Mouse (Mus musculus) hindbrain, postnatal 0 days (tissue): ENCODE results near the gene Heg1. TPM values are rescaled to one million over a fixed set of nuclear protein-coding genes. Genes with fewer than 3 reads are reported as not detected.

Experiments used
- ATAC-seq: fragments of 200-750 bp; cut with Nextera tagmentation; 2 replicates; pipeline ENCODE4 v1.8.0; 2017; ENCODE audit warnings: mild to moderate bottlenecking, moderate TSS enrichment, moderate library complexity
- DNase-seq: peaks from one replicate; pipeline ENCODE4 v3.0.0-alpha.2; 2015; ENCODE audit warnings: low spot score
- H3K27ac ChIP-seq: fragments of 300-500 bp; sonication (generic); 2 replicates; pipeline ENCODE4 v1.5.1; 2014; ENCODE audit warnings: mild to moderate bottlenecking
- H3K27me3 ChIP-seq: fragments of 300-500 bp; sonication (generic); 2 replicates; pipeline ENCODE4 v1.6.1; 2014; ENCODE audit warnings: low read length, mixed read lengths; ENCODE audit not compliant: insufficient read depth
- H3K36me3 ChIP-seq: fragments of 300-500 bp; sonication (generic); 2 replicates; pipeline ENCODE4 v1.6.1; 2014; ENCODE audit warnings: low read length, mixed read lengths; ENCODE audit not compliant: insufficient read depth
- H3K4me1 ChIP-seq: fragments of 300-500 bp; sonication (generic); 2 replicates; pipeline ENCODE4 v1.6.1; 2014; ENCODE audit warnings: antibody characterized with exemption, low read length, mixed read lengths; ENCODE audit not compliant: insufficient read depth
- H3K4me2 ChIP-seq: fragments of 300-500 bp; sonication (generic); 2 replicates; pipeline ENCODE4 v1.6.1; 2014; ENCODE audit warnings: low read depth, mild to moderate bottlenecking, low read length, moderate library complexity, mixed read lengths
- H3K4me3 ChIP-seq: fragments of 300-500 bp; sonication (generic); 2 replicates; pipeline ENCODE4 v1.5.1; 2014; ENCODE audit warnings: low read length
- H3K9ac ChIP-seq: fragments of 300-500 bp; sonication (generic); replicated peaks from 2 replicates; pipeline ENCODE4 v1.6.1; 2014; ENCODE audit warnings: mild to moderate bottlenecking, low read length, moderate library complexity, mixed read lengths
- H3K9me3 ChIP-seq: fragments of 300-500 bp; sonication (generic); 2 replicates; pipeline ENCODE4 v1.6.1; 2016; ENCODE audit warnings: low read length, mixed read lengths
- CTCF ChIP-seq: IDR thresholded peaks from 2 replicates; pipeline ENCODE4 v1.5.1; 2016; ENCODE audit warnings: antibody characterized with exemption, control low read depth, low read depth
- WGBS: fragments of 180-500 bp; shearing (Covaris S2); extraction: QIAGEN DNeasy Blood & Tissue Kit; methylation state at CpG from one replicate; pipeline ENCODE4 v1.1.7; 2014; 5-methylcytosine and 5-hydroxymethylcytosine counted together
- polyA plus RNA-seq: library from polyadenylated mRNA; unstranded; fragments of >200 nt; fragmentation: Nextera tagmentation; extraction: Ambion mirVana; gene quantifications from 2 replicates; pipeline ENCODE4 v1.2.1, GENCODE M21; 2015
- total RNA-seq: library from RNA; depleted of rRNA; stranded (reverse); fragments of >200 nt; gene quantifications from 2 replicates; pipeline ENCODE4 v1.2.3, GENCODE M21; 2014

Heg1 gene
- total and polyA plus RNA-seq, 2 experiments from 2014 or later = 8.1 to 30.4 TPM

DNA sequence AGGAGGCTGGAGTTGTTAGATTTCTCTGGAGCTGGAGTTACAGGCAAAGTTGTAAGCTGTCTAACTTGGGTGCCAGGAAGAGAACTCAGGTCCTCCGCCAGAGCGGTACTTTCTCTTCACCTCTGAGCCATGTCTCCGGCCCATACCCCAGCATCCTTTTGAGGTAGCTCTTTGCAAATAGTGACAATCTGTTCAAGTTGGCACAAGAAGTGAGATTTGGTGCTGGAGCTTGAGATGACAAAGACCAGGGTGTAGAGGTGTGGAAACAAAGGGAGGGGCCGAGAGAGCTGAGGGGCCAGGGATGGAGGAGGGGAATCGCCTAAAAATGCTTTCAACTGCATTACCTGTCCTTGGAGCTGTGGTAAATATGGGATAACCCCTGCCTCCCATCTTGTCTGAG, 24.6 kb upstream of the Heg1 start:
- Histone ChIP-seq H3K27ac (no peak overlapping the region), H3K27me3 (no peaks in the 10 kb centered on the region), H3K36me3 (no peaks in the 10 kb centered on the region), H3K4me2 (no peak overlapping the region), H3K9me3 (no peaks in the 10 kb centered on the region), H3K4me1 (no peaks in the 10 kb centered on the region), H3K9ac (no peak overlapping the region), H3K4me3 (no peak overlapping the region)
- 84% methylated on average over 5 of the region's 5 CpGs for WGBS
- no peak for DNase-seq
- no peak for TF ChIP-seq CTCF
- no peak for ATAC-seq

DNA sequence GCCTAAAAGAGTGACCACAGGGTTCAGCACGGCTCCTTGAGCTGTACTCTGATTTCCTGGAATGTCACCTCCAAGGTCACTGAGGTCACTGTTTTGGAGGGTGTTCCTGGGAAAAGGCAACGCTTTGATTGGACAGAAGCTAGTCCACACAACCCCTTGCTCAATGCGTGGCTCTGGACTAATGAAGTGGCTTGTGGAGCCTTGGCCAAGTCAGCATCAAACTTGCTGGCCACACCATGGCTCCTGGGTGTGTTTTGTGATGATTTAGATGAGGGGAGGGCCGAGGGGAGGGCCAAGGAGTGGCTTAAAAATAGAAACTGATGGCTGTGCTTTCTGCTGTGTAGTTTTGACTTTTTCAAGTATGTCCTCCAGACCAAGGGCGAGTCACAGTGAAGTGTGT, 24.0 kb upstream of the Heg1 start:
- Histone ChIP-seq H3K27ac (no peak overlapping the region), H3K4me2 (no peak overlapping the region), H3K4me3 (no peak overlapping the region), H3K27me3 (no peaks in the 10 kb centered on the region), H3K9me3 (no peaks in the 10 kb centered on the region), H3K36me3 (no peaks in the 10 kb centered on the region), H3K4me1 (no peaks in the 10 kb centered on the region), H3K9ac (no peak overlapping the region)
- TF ChIP-seq CTCF = no peak
- 79% methylated on average over 5 of the region's 5 CpGs for WGBS
- DNase-seq (no peak), ATAC-seq (no peak)

DNA sequence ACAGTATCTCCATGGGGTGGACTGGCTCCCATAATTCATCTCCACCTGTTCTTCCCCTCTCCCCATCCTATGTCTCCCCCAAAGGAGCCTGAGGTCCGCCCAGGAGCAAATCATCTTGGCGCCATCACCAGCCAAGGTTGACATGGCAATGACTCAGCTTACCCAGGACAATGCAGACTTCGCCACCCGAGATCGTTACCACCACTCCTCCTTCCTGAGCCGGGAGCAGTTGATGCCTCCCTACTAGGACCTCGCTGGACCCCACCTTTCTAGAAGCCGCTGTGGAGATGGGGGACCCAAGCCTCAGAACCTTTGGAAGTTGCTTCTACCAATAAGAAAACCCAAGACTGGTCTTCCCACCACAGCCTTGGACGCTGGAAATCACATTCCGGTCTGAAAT, 21.3 kb upstream of the Heg1 start:
- no peak overlapping the region for H3K4me3 ChIP-seq
- H3K27ac ChIP-seq = no peak overlapping the region
- no peak for TF ChIP-seq CTCF
- H3K4me2 ChIP-seq = no peak overlapping the region
- H3K36me3 ChIP-seq = no peaks in the 10 kb centered on the region
- H3K9ac ChIP-seq = no peak overlapping the region
- no peak for ATAC-seq
- H3K4me1 ChIP-seq = no peaks in the 10 kb centered on the region
- WGBS = 95% methylated on average over 10 of the region's 10 CpGs
- DNase-seq = no peak
- no peaks in the 10 kb centered on the region for H3K27me3 ChIP-seq
- no peaks in the 10 kb centered on the region for H3K9me3 ChIP-seq

DNA sequence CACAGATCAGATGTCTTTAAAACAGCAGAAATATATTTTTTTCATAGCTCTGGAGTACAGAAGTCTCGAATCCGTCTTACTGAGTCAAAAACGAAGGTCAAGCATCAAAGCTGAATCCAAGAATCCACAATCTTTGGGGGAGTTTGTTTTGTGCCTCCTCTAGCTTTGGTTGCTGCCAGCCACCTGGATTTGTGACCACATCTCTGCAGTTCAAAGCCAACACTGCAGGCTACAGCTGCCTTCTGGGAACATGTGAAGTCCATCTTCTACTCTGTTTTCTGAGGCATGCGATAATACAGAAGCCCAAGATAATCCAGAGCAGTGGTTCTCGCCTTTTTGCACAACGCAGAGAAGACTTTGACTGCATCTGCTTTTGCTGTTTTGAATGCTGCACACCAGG, 17.9 kb upstream of the Heg1 start:
- 82% methylated on average over 6 of the region's 6 CpGs for WGBS
- TF ChIP-seq CTCF = no peak

GRCm38 (mm10) chr16:33666985-33667538, 17.1 kb upstream of the Heg1 start:
- no peak for TF ChIP-seq CTCF
- Histone ChIP-seq H3K4me1 (no peaks in the 10 kb centered on the region), H3K9ac (no peak overlapping the region), H3K36me3 (no peaks in the 10 kb centered on the region), H3K4me2 (no peak overlapping the region), H3K27me3 (no peaks in the 10 kb centered on the region), H3K4me3 (no peak overlapping the region), H3K9me3 (no peaks in the 10 kb centered on the region), H3K27ac (no peak overlapping the region)
- DNase-seq = no peak
- WGBS = 91% methylated on average over 4 of the region's 4 CpGs
- no peak for ATAC-seq

More for the DNA sequence above, 17.9 kb upstream of the Heg1 start:
- H3K9ac ChIP-seq = no peak overlapping the region
- no peak overlapping the region for H3K27ac ChIP-seq
- H3K9me3 ChIP-seq = no peaks in the 10 kb centered on the region
- DNase-seq (no peak), ATAC-seq (no peak)
- H3K4me1 ChIP-seq = no peaks in the 10 kb centered on the region
- H3K27me3 ChIP-seq = no peaks in the 10 kb centered on the region
- no peak overlapping the region for H3K4me2 ChIP-seq
- no peak overlapping the region for H3K4me3 ChIP-seq
- no peaks in the 10 kb centered on the region for H3K36me3 ChIP-seq

- H3K9ac ChIP-seq = no peak overlapping the region
- no peaks in the 10 kb centered on the region for H3K27me3 ChIP-seq
- H3K9me3 ChIP-seq = no peaks in the 10 kb centered on the region
- no peak overlapping the region for H3K27ac ChIP-seq
- no peak for TF ChIP-seq CTCF
- no peak overlapping the region for H3K4me2 ChIP-seq
- ATAC-seq (no peak), DNase-seq (no peak)
- no peaks in the 10 kb centered on the region for H3K4me1 ChIP-seq
- WGBS = 91% methylated on average over 2 of the region's 2 CpGs
- H3K36me3 ChIP-seq = no peaks in the 10 kb centered on the region
- no peak overlapping the region for H3K4me3 ChIP-seq
Observed at GRCm38 (mm10) chr16:33668448-33668847, 15.7 kb upstream of the Heg1 start.

DNA sequence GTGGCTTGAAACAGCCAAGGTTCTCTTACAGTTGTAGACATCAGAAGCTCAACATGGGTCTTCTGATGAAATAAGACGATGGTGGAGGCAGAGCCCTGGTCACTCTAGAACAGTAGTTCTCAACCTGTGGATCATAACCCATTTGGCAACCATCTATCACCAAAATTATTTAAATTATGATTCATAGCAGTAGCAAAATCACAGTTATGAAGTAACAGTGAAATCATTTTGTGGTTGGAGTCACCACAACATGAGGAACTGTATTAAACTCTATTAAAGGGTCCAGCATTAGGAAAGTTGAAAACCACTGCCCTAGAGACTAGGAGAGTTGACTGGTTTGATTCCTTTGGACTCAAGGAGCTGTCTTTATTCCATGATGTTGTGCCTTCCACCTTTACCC, 15.1 kb upstream of the Heg1 start:
- Histone ChIP-seq H3K4me2 (no peak overlapping the region), H3K27me3 (no peaks in the 10 kb centered on the region), H3K9me3 (no peaks in the 10 kb centered on the region), H3K9ac (no peak overlapping the region), H3K4me3 (no peak overlapping the region), H3K4me1 (no peaks in the 10 kb centered on the region), H3K27ac (no peak overlapping the region), H3K36me3 (no peaks in the 10 kb centered on the region)
- DNase-seq = no peak
- no peak for TF ChIP-seq CTCF
- 89% methylated on average over 1 of the region's 1 CpGs for WGBS
- ATAC-seq = no peak
